Mouse (Mus musculus) E14TG2a.4 (cell line): ENCODE measurements around the gene Xbp1.

Experiments
- CTCF ChIP-seq: conservative IDR thresholded peaks from 2 replicates; pipeline ENCODE4 v1.5.1; 2014; ENCODE audit warnings: low read length
- NANOG ChIP-seq: IDR thresholded peaks from 2 replicates; pipeline ENCODE4 v1.6.1; 2014; ENCODE audit warnings: borderline replicate concordance, low read length, mixed read lengths
- POU5F1 ChIP-seq: IDR thresholded peaks from 2 replicates; pipeline ENCODE4 v1.6.1; 2014; ENCODE audit warnings: low read length, borderline replicate concordance

- no peak for TF ChIP-seq CTCF
- TF ChIP-seq POU5F1: no peak
- TF ChIP-seq NANOG: no peak
Measured at GRCm38 (mm10) chr11:5571856-5572255, 51.4 kb downstream of the Xbp1 start.
